In genomic region chr12:55446366-55446745, GRCm38 (mm10) we compare ENCODE assay signal across 8 mouse cellular contexts. TPM values are rescaled to one million over a fixed set of nuclear protein-coding genes. Genes with fewer than 3 reads are reported as not detected.
A peak's percentile ranks its signal among the peaks of the same experiment; 100 is the strongest.
DNase-seq lines count a peak whose midpoint lies in the region; ATAC-seq and TF ChIP-seq lines count a peak whose summit lies in the region.

No protein-coding gene starts in this region.

- 83% methylated on average over 4 of the region's 4 CpGs for WGBS in kidney, adult 2 months
- WGBS in hindbrain, embryonic 11.5 days = 75% methylated on average over 4 of the region's 4 CpGs
- WGBS in midbrain, embryonic 11.5 days = 78% methylated on average over 4 of the region's 4 CpGs

- no peaks in the 10 kb centered on the region for H3K9me3 ChIP-seq in hindbrain, embryonic 11.5 days (ENCODE audit: control insufficient read depth, low read length)
- H3K9me3 ChIP-seq in midbrain, embryonic 11.5 days (ENCODE audit: control insufficient read depth, low read length) = no peaks in the 10 kb centered on the region

- no peaks in the 10 kb centered on the region for H3K27me3 ChIP-seq in kidney, adult 2 months (replicated peaks; ENCODE audit: control insufficient read depth, insufficient read depth, low read length)
- no peaks in the 10 kb centered on the region for H3K27me3 ChIP-seq in hindbrain, embryonic 11.5 days (ENCODE audit: control insufficient read depth, insufficient read depth, low read length)
- no peaks in the 10 kb centered on the region for H3K27me3 ChIP-seq in midbrain, embryonic 11.5 days (ENCODE audit: control insufficient read depth, insufficient read depth, low read length)

- no peak for DNase-seq in kidney, adult 2 months
- DNase-seq in kidney, postnatal 4 days = no peak
- DNase-seq in hindbrain, embryonic 11.5 days (ENCODE audit: low spot score) = no peak
- DNase-seq in midbrain, embryonic 11.5 days (ENCODE audit: low spot score, missing footprints) = no peak
- no peak for DNase-seq in right cerebral cortex, postnatal 10 days (ENCODE audit: low spot score in 2 of 2)
- no peak for DNase-seq in adrenal gland, adult 2 months
- DNase-seq in urinary bladder, adult 2 months (ENCODE audit: low spot score) = no peak

- TF ChIP-seq POLR2A in kidney, adult 2 months (IDR thresholded peaks at IDR 0.05; ENCODE audit: low read depth, low read length) = no peak

- H3K4me1 ChIP-seq in kidney, adult 2 months (ENCODE audit: control insufficient read depth, insufficient read depth, low read length) = peaks cover 19% of the 10 kb centered on the region
- peaks cover 38% of the 10 kb centered on the region for H3K4me1 ChIP-seq in brown adipose tissue, adult 24 weeks (ENCODE audit: control insufficient read depth, insufficient read depth, insufficient read length, low read length)
- no peaks in the 10 kb centered on the region; the same call in 1 of the 2 replicates for H3K4me1 ChIP-seq in hindbrain, embryonic 11.5 days (replicated peaks; ENCODE audit: control insufficient read depth, insufficient read depth, low read length)
- peaks cover 10% of the 10 kb centered on the region for H3K4me1 ChIP-seq in midbrain, embryonic 11.5 days (ENCODE audit: control insufficient read depth, insufficient read depth, low read length)

- H3K9ac ChIP-seq in hindbrain, embryonic 11.5 days (ENCODE audit: low read depth, low read length) = 0 out of 2 replicates have a peak overlapping the region, but pooled peaks have one; percentile 20
- no peak overlapping the region for H3K9ac ChIP-seq in midbrain, embryonic 11.5 days (ENCODE audit: low read length)

- H3K27ac ChIP-seq in kidney, adult 2 months (ENCODE audit: insufficient read depth, low read depth, low read length) = peak overlapping the region; percentile 47
- H3K27ac ChIP-seq in brown adipose tissue, adult 24 weeks (replicated peaks; ENCODE audit: low read depth, low read length) = peak overlapping the region; percentile 73
- peak overlapping the region; percentile 59 for H3K27ac ChIP-seq in hindbrain, embryonic 11.5 days (ENCODE audit: low read depth, low read length)
- H3K27ac ChIP-seq in midbrain, embryonic 11.5 days (ENCODE audit: low read depth, low read length) = peak overlapping the region; percentile 4

- no peak overlapping the region for H3K4me2 ChIP-seq in hindbrain, embryonic 11.5 days (replicated peaks; ENCODE audit: low read depth, low read length)
- H3K4me2 ChIP-seq in midbrain, embryonic 11.5 days = no peak overlapping the region

- no peak for TF ChIP-seq CTCF in kidney, adult 2 months (conservative IDR thresholded peaks at IDR 0.05; ENCODE audit: insufficient read depth, insufficient read length, low read depth, low read length)

- no peaks in the 10 kb centered on the region for H3K36me3 ChIP-seq in kidney, adult 2 months (ENCODE audit: control insufficient read depth, insufficient read depth, low read length)
- H3K36me3 ChIP-seq in hindbrain, embryonic 11.5 days (ENCODE audit: control insufficient read depth, insufficient read depth, low read length) = no peaks in the 10 kb centered on the region
- no peaks in the 10 kb centered on the region for H3K36me3 ChIP-seq in midbrain, embryonic 11.5 days (ENCODE audit: control insufficient read depth, insufficient read depth, low read length)

- H3K4me3 ChIP-seq in kidney, adult 2 months (ENCODE audit: insufficient read depth, low read depth, low read length) = no peak overlapping the region
- no peak overlapping the region for H3K4me3 ChIP-seq in brown adipose tissue, adult 24 weeks (ENCODE audit: insufficient read depth, low read depth, low read length)
- no peak overlapping the region for H3K4me3 ChIP-seq in hindbrain, embryonic 11.5 days (ENCODE audit: low read depth, low read length)
- H3K4me3 ChIP-seq in midbrain, embryonic 11.5 days (ENCODE audit: low read depth, low read length) = no peak overlapping the region

- peak; percentile 33; the same call in 1 of the 2 replicates for ATAC-seq in hindbrain, embryonic 11.5 days (ENCODE audit: low FRiP score)
- ATAC-seq in midbrain, embryonic 11.5 days (ENCODE audit: low FRiP score) = no peak; the same call in 1 of the 2 replicates

RNA-seq across cellular contexts. Expression of gene Nfkbia, which starts 46.1 kb away (rescaled TPM):
- polyA plus RNA-seq in kidney, adult 2 months (2012; rRNA removed) = 90.0 and 93.3 TPM in 2 replicates
- 29.4 and 35.2 TPM in 2 replicates for polyA plus RNA-seq in brown adipose tissue, adult 24 weeks (2012; ENCODE audit: insufficient read depth, insufficient read length, missing spikeins)
- polyA plus RNA-seq in hindbrain, embryonic 11.5 days (2014; fragmentation: Nextera tagmentation; extraction: Ambion mirVana) = 43.3 and 46.9 TPM in 2 replicates
- 43.1 and 45.0 TPM in 2 replicates for polyA plus RNA-seq in midbrain, embryonic 11.5 days (2014; fragmentation: Nextera tagmentation; extraction: Ambion mirVana)
- 10 to 100 TPM; 90.6 to 94.6 TPM for total RNA-seq in adrenal gland, adult 2 months (2021)
- 197 and 256 TPM in 2 replicates for polyA plus RNA-seq in adrenal gland, adult 2 months (2012; rRNA removed)
- 69.7 and 83.8 TPM in 2 replicates for polyA plus RNA-seq in urinary bladder, adult 2 months (2012; rRNA removed)

Comparison
In these comparisons a context has a peak if more than half of its experiments do, and no peak if none do; other contexts are left out.
1. H3K27ac ChIP-seq: peak in every context shown above with its lines; median percentile 73 in brown adipose tissue, adult 24 weeks; 59 in hindbrain, embryonic 11.5 days; 47 in kidney, adult 2 months; 4 in midbrain, embryonic 11.5 days.